Mouse (Mus musculus) neural tube, embryonic 11.5 days (tissue): ENCODE results near the gene Olfr770. TPM values are rescaled to one million over a fixed set of nuclear protein-coding genes. Genes with fewer than 3 reads are reported as not detected.
"Not testable (repeated sequence)": the region's sequence is repeated elsewhere in the genome, so short reads cannot be mapped to it uniquely, and the experiment has no call there.

Experiments
- ATAC-seq: fragments of 200-750 bp; cut with Nextera tagmentation; 2 replicates; pipeline ENCODE4 v1.8.0; 2017; ENCODE audit warnings: moderate number of reproducible peaks, mild to moderate bottlenecking, moderate TSS enrichment, moderate library complexity; ENCODE audit not compliant: insufficient read depth, low FRiP score, low TSS enrichment
- DNase-seq: peaks from one replicate; pipeline ENCODE4 v3.0.0-alpha.2; 2015; ENCODE audit warnings: low spot score
- H3K27ac ChIP-seq: fragments of 300-500 bp; sonication (generic); 2 replicates; pipeline ENCODE4 v1.5.1; 2014; ENCODE audit warnings: low read depth, mild to moderate bottlenecking, low read length
- H3K27me3 ChIP-seq: fragments of 300-500 bp; sonication (generic); 2 replicates; pipeline ENCODE4 v1.6.1; 2014; ENCODE audit warnings: mild to moderate bottlenecking, low read length, mixed read lengths; ENCODE audit not compliant: control insufficient read depth, insufficient read depth
- H3K36me3 ChIP-seq: fragments of 300-500 bp; sonication (generic); 2 replicates; pipeline ENCODE4 v1.6.1; 2014; ENCODE audit warnings: mild to moderate bottlenecking, low read length, moderate library complexity, mixed read lengths; ENCODE audit not compliant: control insufficient read depth, insufficient read depth
- H3K4me1 ChIP-seq: fragments of 300-500 bp; sonication (generic); 2 replicates; pipeline ENCODE4 v1.6.1; 2014; ENCODE audit warnings: low read length, mixed read lengths; ENCODE audit not compliant: control insufficient read depth, insufficient read depth
- H3K4me2 ChIP-seq: fragments of 300-500 bp; sonication (generic); 2 replicates; pipeline ENCODE4 v1.6.1; 2014; ENCODE audit warnings: low read depth, mild to moderate bottlenecking, moderate library complexity
- H3K4me3 ChIP-seq: fragments of 300-500 bp; sonication (generic); 2 replicates; pipeline ENCODE4 v1.5.1; 2014; ENCODE audit warnings: low read depth, low read length
- H3K9ac ChIP-seq: fragments of 300-500 bp; sonication (generic); 2 replicates; pipeline ENCODE4 v1.6.1; 2014; ENCODE audit warnings: mild to moderate bottlenecking, low read length
- H3K9me3 ChIP-seq: fragments of 300-500 bp; sonication (generic); 2 replicates; pipeline ENCODE4 v1.6.1; 2016; ENCODE audit warnings: low read length; ENCODE audit not compliant: control insufficient read depth
- WGBS: fragments of 180-500 bp; shearing (Covaris S2); extraction: QIAGEN DNeasy Blood & Tissue Kit; methylation state at CpG from one replicate; pipeline ENCODE4 v1.1.7; 2014; 5-methylcytosine and 5-hydroxymethylcytosine counted together
- polyA plus RNA-seq: library from polyadenylated mRNA; unstranded; fragments of >200 nt; fragmentation: Nextera tagmentation; extraction: Ambion mirVana; gene quantifications from 2 replicates; pipeline ENCODE4 v1.2.1, GENCODE M21; 2014

The Olfr770 gene
- not detected in 2 replicates for polyA plus RNA-seq

DNA sequence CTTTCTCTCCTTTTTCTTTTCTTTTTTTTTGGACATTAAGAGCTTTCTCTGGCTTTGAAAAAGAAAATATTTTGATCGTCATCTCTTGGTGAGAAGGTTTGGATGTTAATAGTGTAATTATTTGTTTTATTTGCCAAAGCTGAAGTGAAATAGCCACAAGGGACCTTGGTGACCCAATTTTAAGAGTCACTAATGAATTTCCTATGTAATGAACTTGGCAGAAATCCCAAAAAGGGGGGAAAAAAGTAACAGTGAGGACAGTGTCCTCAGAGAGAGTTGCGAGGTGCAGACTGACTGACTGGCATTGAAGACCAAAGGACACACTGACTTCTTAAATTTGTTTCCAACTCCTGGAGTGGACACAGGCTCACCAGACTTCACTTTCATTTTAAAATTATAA, at the start of gene Olfr770:
Gene Olfr770, minus strand, starts transcription at position 101 of the 400 bp plus-strand sequence.
- ATAC-seq = no peak
- 90% methylated on average over 2 of the region's 2 CpGs for WGBS
- H3K36me3 ChIP-seq = no peaks in the 10 kb centered on the region
- DNase-seq = no peak
- no peaks in the 10 kb centered on the region for H3K4me1 ChIP-seq
- H3K27ac ChIP-seq = no peak within 1 kb of the TSS
- no peaks in the 10 kb centered on the region for H3K27me3 ChIP-seq
- H3K9me3 ChIP-seq = no peaks in the 10 kb centered on the region
- no peak within 1 kb of the TSS for H3K9ac ChIP-seq
- no peak within 1 kb of the TSS for H3K4me2 ChIP-seq
- H3K4me3 ChIP-seq = no peak within 1 kb of the TSS

DNA sequence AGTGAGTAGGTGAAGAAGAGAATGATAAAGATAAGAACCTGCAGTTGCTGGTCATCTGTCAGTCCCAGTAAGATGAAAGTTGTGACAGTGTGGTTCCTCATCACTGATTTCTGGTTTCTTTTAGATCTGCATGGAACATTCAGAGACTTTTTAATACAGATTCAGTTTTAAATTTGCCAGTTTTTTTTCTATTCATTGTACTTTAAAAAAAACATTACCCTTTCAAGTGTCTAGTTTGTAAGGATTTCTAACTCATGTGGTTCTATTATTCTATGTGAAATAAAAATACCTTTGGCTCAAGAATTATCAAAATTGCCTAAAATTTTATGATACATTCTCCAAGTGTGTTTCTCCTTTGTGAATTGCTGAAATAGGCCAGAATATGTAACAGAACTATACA, 48.5 kb upstream of the Olfr770 start, which contains the start of gene Olfr773:
Gene Olfr773, minus strand, starts transcription at position 101 of the 400 bp plus-strand sequence.
- not testable (repeated sequence) for H3K9ac ChIP-seq, H3K27me3 ChIP-seq, H3K4me3 ChIP-seq, ATAC-seq, H3K4me1 ChIP-seq, H3K27ac ChIP-seq, H3K4me2 ChIP-seq, H3K9me3 ChIP-seq, H3K36me3 ChIP-seq, DNase-seq

DNA sequence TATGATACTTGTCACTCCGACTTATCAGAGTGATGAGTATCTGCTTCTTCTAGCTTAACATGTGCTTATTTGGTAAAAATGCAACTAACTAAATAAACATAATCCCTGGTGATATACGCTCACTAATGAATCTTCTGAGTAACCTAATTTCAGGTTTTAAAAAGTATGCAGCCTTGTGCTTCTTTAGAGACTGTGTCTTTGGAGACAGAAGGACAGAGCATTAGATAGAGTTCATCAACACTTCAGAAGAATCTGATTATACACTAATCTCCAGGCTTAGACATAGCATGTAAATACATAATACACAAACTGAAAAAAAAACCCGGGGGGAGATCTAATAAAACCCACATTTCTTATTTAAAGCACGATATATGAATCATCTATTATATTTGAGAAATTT, 39.0 kb upstream of the Olfr770 start, which contains the start of gene Olfr772:
Gene Olfr772, minus strand, starts transcription at position 101 of the 400 bp plus-strand sequence.
- not testable (repeated sequence) for H3K27me3 ChIP-seq, H3K9ac ChIP-seq, DNase-seq, H3K36me3 ChIP-seq, H3K27ac ChIP-seq, H3K4me2 ChIP-seq, H3K4me1 ChIP-seq, H3K4me3 ChIP-seq, H3K9me3 ChIP-seq, ATAC-seq
- 83% methylated on average over 3 of the region's 4 CpGs for WGBS

DNA sequence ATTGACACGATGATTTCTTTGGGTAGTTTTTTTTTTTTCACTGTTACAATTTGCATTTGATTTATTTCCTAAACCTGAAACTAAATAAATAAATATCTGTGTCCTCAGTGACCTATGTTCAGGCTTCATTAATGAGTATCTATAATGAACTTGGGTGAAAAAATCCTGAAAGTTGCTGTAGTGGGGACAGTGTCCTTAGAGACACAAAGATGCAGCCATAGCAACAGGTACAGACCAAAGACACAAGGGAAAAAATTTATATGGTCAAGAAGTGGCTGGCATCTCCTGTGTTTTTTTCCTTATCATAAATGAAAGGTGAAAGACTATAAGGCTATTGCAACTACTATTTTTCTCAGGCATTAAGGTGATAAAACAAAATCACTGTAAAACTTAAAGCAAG, 25.9 kb upstream of the Olfr770 start, which contains the start of gene Olfr771:
Gene Olfr771, minus strand, starts transcription at position 101 of the 400 bp plus-strand sequence.
- WGBS = 80% methylated on average over 1 of the region's 1 CpGs
- H3K27me3 ChIP-seq = no peaks in the 10 kb centered on the region
- DNase-seq (no peak), ATAC-seq (no peak)
- H3K36me3 ChIP-seq = no peaks in the 10 kb centered on the region
- no peaks in the 10 kb centered on the region for H3K9me3 ChIP-seq
- H3K4me1 ChIP-seq = no peaks in the 10 kb centered on the region
- no peak within 1 kb of the TSS for H3K4me3 ChIP-seq
- H3K4me2 ChIP-seq = no peak within 1 kb of the TSS
- H3K27ac ChIP-seq = no peak within 1 kb of the TSS
- H3K9ac ChIP-seq = no peak within 1 kb of the TSS

DNA sequence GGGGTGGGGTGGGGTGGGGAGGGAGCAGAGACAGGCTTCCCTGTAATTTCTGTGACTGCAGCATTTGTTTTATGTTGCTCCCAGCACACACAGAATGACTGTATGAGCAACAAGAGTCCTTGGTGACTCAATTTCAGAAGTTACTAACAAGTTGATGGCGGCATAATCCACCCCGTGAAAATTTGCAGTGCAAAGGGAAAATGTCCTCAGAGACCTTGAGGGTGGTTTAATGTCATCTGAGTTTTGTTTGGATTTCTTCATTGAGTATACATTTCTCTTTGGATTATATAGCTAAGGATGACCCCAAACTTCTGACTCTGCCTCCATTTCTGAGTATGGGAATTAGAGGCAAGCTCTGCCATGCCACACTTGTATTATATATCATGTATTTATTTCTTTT, 21.0 kb downstream of the Olfr770 start, which contains the start of gene Olfr769:
Gene Olfr769, minus strand, starts transcription at position 101 of the 400 bp plus-strand sequence.
- no peak for DNase-seq
- no peak within 1 kb of the TSS for H3K9ac ChIP-seq
- H3K27me3 ChIP-seq = no peaks in the 10 kb centered on the region
- no peaks in the 10 kb centered on the region for H3K36me3 ChIP-seq
- 86% methylated on average over 2 of the region's 2 CpGs for WGBS
- H3K4me3 ChIP-seq = no peak within 1 kb of the TSS
- H3K27ac ChIP-seq = no peak within 1 kb of the TSS
- H3K4me1 ChIP-seq = no peaks in the 10 kb centered on the region
- no peaks in the 10 kb centered on the region for H3K9me3 ChIP-seq
- H3K4me2 ChIP-seq = no peak within 1 kb of the TSS
- ATAC-seq = no peak

DNA sequence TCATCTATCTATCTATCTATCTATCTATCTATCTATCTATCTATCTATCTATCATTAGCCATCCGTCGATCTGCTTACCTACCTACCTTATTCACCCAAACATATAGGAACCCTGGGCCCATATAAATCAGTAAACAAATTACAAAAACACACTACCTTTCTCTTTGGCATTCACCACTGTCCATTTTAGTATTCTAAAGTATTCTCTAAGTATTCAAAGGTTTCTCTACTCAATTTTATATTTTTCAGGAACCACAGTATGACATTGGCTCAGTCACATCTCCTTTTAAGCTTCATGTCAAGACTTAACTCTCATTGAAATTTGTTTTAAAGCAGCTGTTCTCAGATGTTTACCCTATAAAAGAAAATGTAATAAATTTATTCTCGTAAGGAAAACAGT, 23.7 kb downstream of the Olfr770 start:
- WGBS = 91% methylated on average over 3 of the region's 3 CpGs
- ATAC-seq = no peak
- DNase-seq = no peak
- H3K36me3 ChIP-seq = no peaks in the 10 kb centered on the region
- no peaks in the 10 kb centered on the region for H3K4me1 ChIP-seq
- H3K27me3 ChIP-seq = no peaks in the 10 kb centered on the region
- no peak overlapping the region for H3K4me2 ChIP-seq
- H3K9ac ChIP-seq = no peak overlapping the region
- no peak overlapping the region for H3K27ac ChIP-seq
- H3K4me3 ChIP-seq = no peak overlapping the region
- no peaks in the 10 kb centered on the region for H3K9me3 ChIP-seq

DNA sequence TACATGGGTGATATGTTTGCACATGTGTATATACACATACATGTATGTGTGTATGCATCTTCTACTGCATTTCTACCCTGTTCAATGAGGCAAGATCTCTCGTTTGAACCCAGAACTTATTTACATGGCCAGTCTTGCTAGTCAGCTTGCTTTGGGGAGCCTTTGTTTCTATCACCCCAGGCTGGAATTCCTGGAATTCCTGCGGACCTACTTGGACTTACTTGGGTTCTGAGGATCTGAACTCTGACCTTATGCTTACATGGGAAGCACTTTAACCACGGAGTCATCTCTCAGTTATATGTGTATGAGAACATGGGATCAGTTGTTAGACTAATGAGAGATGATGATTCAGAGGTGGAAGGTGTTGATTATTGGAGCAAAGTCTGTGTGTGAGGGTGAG, 37.6 kb downstream of the Olfr770 start:
- H3K9ac ChIP-seq = no peak overlapping the region
- 52% methylated on average over 3 of the region's 3 CpGs for WGBS
- H3K4me2 ChIP-seq = no peak overlapping the region
- no peak for ATAC-seq
- no peak overlapping the region for H3K27ac ChIP-seq
- H3K4me1 ChIP-seq = no peaks in the 10 kb centered on the region
- H3K27me3 ChIP-seq = no peaks in the 10 kb centered on the region
- no peaks in the 10 kb centered on the region for H3K36me3 ChIP-seq
- no peak for DNase-seq
- no peak overlapping the region for H3K4me3 ChIP-seq
- H3K9me3 ChIP-seq = no peaks in the 10 kb centered on the region

DNA sequence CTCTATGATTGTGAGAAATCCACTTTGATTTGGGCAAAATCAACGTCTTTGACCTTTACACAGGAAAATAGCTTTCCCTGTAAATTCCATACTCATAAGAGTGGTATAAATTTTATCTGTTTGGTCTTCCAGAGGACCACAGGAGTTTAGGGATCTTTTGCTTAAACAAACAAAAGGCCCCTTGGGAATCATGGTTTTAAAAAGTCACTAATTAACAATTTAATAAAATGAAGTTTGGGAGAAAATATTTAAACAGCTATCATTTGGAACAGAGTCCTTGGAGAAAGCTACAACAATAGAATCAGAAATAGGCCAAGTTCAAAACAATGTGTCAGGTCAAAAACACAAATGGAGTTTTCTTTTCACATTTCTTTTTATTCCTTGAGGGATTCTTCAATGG, 39.5 kb downstream of the Olfr770 start, which contains the start of gene Olfr768:
Gene Olfr768, minus strand, starts transcription at position 101 of the 400 bp plus-strand sequence.
- H3K9ac ChIP-seq = no peak within 1 kb of the TSS
- H3K4me3 ChIP-seq = no peak within 1 kb of the TSS
- H3K27me3 ChIP-seq = no peaks in the 10 kb centered on the region
- WGBS = 79% methylated on average over 1 of the region's 1 CpGs
- H3K27ac ChIP-seq = no peak within 1 kb of the TSS
- no peak within 1 kb of the TSS for H3K4me2 ChIP-seq
- no peaks in the 10 kb centered on the region for H3K9me3 ChIP-seq
- H3K4me1 ChIP-seq = no peaks in the 10 kb centered on the region
- no peaks in the 10 kb centered on the region for H3K36me3 ChIP-seq
- no peak for DNase-seq
- ATAC-seq = no peak

DNA sequence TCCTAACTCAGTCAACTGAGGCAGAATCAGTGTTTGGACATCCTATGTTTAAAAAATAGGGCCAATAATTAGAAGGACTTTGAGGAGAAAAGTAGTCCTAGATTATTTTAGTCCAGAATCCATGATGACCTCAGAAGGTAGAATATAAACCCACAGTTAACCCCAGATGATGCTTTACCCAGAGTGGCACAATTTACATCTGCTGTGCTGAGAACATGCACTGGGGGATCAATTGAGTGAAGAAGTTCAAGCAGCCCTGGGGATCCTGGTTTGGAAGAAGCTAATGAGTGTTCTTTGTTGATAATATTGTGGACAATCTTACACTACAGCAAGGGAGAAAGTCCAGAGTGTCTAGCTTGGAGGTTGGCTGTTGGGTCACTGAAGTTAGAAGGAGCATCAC, 56.0 kb downstream of the Olfr770 start, which contains the start of gene Olfr767:
Gene Olfr767, minus strand, starts transcription at position 101 of the 400 bp plus-strand sequence.
- H3K4me3 ChIP-seq, H3K27ac ChIP-seq, DNase-seq, H3K4me2 ChIP-seq, H3K9ac ChIP-seq, ATAC-seq, H3K36me3 ChIP-seq, H3K4me1 ChIP-seq, H3K9me3 ChIP-seq, H3K27me3 ChIP-seq: not testable (repeated sequence)
